Mouse (Mus musculus): Measurements from ENCODE around the gene Zc3hav1l.

DNA sequence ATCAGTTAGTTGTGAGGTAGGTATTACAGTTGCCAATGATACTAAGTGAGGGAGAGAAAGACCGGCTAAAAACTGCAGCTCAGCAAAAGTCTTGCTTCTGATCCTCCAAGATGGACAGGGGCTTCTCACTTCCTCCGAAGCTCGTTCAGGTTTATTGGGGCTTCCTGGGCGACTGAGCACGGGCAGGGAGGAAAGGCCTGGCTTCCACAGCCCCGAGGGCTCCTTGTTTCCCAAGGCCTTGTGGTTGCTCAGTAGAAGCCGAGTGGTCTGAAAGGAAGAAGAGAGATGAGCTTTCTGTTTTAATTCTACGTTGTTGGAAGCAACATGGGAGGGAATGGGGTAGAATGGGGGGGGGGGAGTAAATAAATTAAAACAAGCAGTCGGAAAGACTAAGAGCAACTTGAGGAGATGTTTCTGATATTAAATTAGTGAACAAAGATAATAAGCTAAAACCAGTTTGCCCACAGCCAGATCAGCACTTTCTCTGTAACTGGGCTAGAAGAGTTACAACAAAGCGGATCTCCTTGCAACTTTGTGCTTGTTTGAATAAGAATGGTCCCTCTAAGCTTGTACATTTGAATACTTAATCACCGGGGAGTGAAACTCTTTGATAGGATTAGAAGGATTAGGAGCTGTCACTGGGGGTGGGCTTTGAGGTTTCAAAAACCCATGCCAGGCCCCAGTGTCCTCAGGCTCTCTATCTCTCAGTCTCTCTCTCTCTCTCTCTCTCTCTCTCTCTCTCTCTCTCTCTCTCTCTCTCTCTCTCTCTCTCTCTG is 6.0 kb downstream of the Zc3hav1l start:
- TF ChIP-seq CTCF (IDR thresholded peaks at IDR 0.05; ENCODE audit: borderline replicate concordance, insufficient read depth, low read depth, low read length) (no peak), POLR2A (IDR thresholded peaks at IDR 0.05; ENCODE audit: borderline replicate concordance, insufficient read depth, low read length) (no peak)
